Mouse (Mus musculus) heart, adult 2 months (tissue): ENCODE measurements at regions not wholly inside any gene's neighbourhood (a gene's known extent, or its start where the extent isn't known, plus 50 kb on each side); places are given as distances from the start of the nearest gene placed in this dataset.

Experiments used
- CTCF ChIP-seq: fragments of 200-600 bp; IDR thresholded peaks from 2 replicates; pipeline ENCODE4 v1.8.1; 2022; ENCODE audit warnings: antibody characterized with exemption, mild to moderate bottlenecking, moderate library complexity
- EP300 ChIP-seq: fragments of 200-500 bp; IDR thresholded peaks from 2 replicates; pipeline ENCODE4 v1.6.1; 2011; ENCODE audit warnings: low read depth, low read length, control low read depth; ENCODE audit not compliant: insufficient read depth
- POLR2A ChIP-seq: fragments of 200-500 bp; IDR thresholded peaks from 2 replicates; pipeline ENCODE4 v1.6.1; 2011; ENCODE audit warnings: mild to moderate bottlenecking, low read depth, low read length, control low read depth; ENCODE audit not compliant: insufficient read depth

GRCm38 (mm10) chr14:61706984-61707383, 99.7 kb downstream of the Kcnrg start:
- TF ChIP-seq CTCF (no peak), POLR2A (no peak), EP300 (no peak)
